In genomic region chr15:27808596-27809276, GRCm38 (mm10) we compare ENCODE assay signal across 9 mouse cellular contexts.
DNase-seq lines count a peak whose midpoint lies in the region; ATAC-seq lines count a peak whose summit lies in the region.
"Had no signal": no experiment of that assay in that cellular context is flagged by ENCODE, and none has a peak within 500 bp of the region (broad histone marks: within the 10 kb centered on the region; RNA-seq: fewer than 3 reads in every experiment).

No protein-coding gene starts in this region.

- H3K9me3 ChIP-seq in limb, embryonic 10.5 days (replicated peaks), result no peaks in the 10 kb centered on the region
- no peaks in the 10 kb centered on the region for H3K9me3 ChIP-seq in stomach, embryonic 14.5 days (ENCODE audit: control insufficient read depth, low read depth, low read length)

- no peaks in the 10 kb centered on the region for H3K27me3 ChIP-seq in limb, embryonic 10.5 days (ENCODE audit: low read depth, poor library complexity, severe bottlenecking)
- H3K27me3 ChIP-seq in stomach, embryonic 14.5 days (ENCODE audit: control insufficient read depth, insufficient read depth, low read length), result no peaks in the 10 kb centered on the region

- H3K36me3 ChIP-seq in limb, embryonic 10.5 days, result peaks cover 50% of the 10 kb centered on the region
- H3K36me3 ChIP-seq in stomach, embryonic 14.5 days (ENCODE audit: control insufficient read depth, insufficient read depth, low read length), result peaks cover 25% of the 10 kb centered on the region

- H3K4me3 ChIP-seq in limb, embryonic 10.5 days, result no peak overlapping the region
- no peak overlapping the region for H3K4me3 ChIP-seq in stomach, embryonic 14.5 days (ENCODE audit: low read depth, low read length)

- WGBS in limb, embryonic 10.5 days, result 39% methylated on average over 5 of the region's 5 CpGs
- 28% methylated on average over 5 of the region's 5 CpGs for whole genome bisulfite sequencing in stomach, embryonic 14.5 days

- no peak overlapping the region for H3K4me2 ChIP-seq in stomach, embryonic 14.5 days (replicated peaks; ENCODE audit: low read depth, low read length)

- peak overlapping the region; percentile 86 for H3K27ac ChIP-seq in limb, embryonic 10.5 days
- H3K27ac ChIP-seq in stomach, embryonic 14.5 days (ENCODE audit: low read length), result peak overlapping the region; percentile 88
- H3K27ac ChIP-seq: macrophage had no signal

- DNase-seq in embryo, embryonic 10 days (ENCODE audit: low spot score), result peak; percentile 61
- no peak for DNase-seq in embryo, embryonic 9.5 days (ENCODE audit: extremely low spot score)
- DNase-seq in right cerebral cortex, postnatal 10 days (ENCODE audit: low spot score in 2 of 2), result peak; percentile 82 to 85
- no peak for DNase-seq in right cerebral cortex, adult 2 months (ENCODE audit: low spot score in 2 of 2)
- peak; percentile 54 for DNase-seq in limb, embryonic 10.5 days (ENCODE audit: low spot score)

- no peak overlapping the region for H3K9ac ChIP-seq in stomach, embryonic 14.5 days (replicated peaks; ENCODE audit: low read depth, low read length)

- peak; percentile 65 to 79 for ATAC-seq in hematopoietic stem cell, adult 5-6 weeks (replicated peaks in 1 of 2; ENCODE audit: insufficient read depth in 1 of 2, low FRiP score in 2 of 2, low TSS enrichment in 1 of 2, low read depth in 1 of 2, poor library complexity in 2 of 2, severe bottlenecking in 2 of 2)
- ATAC-seq in stomach, embryonic 14.5 days (ENCODE audit: insufficient number of reproducible peaks, insufficient read depth, low FRiP score, low read depth), result peak; percentile 62; the same call in 1 of the 2 replicates
- ATAC-seq in activated CD4-positive, CD25-positive, alpha-beta regulatory T cell, adult 4 months, result no peak

- peaks cover 76% of the 10 kb centered on the region for H3K4me1 ChIP-seq in limb, embryonic 10.5 days
- peaks cover 50% of the 10 kb centered on the region for H3K4me1 ChIP-seq in stomach, embryonic 14.5 days (ENCODE audit: control insufficient read depth, insufficient read depth, low read length)

Comparison
In these comparisons a context has a peak if more than half of its experiments do, and no peak if none do; other contexts are left out.
1. DNase-seq: peak in embryo, embryonic 10 days (single experiment), right cerebral cortex, postnatal 10 days (2 of 2) and limb, embryonic 10.5 days (single experiment); none in embryo, embryonic 9.5 days (single experiment) and right cerebral cortex, adult 2 months (0 of 2).